In genomic region chr6:100287334-100288015, GRCm38 (mm10) we compare ENCODE assay signal across 8 mouse cellular contexts. TPM values are rescaled to one million over a fixed set of nuclear protein-coding genes. Genes with fewer than 3 reads are reported as not detected.
DNase-seq lines count a peak whose midpoint lies in the region; ATAC-seq and TF ChIP-seq lines count a peak whose summit lies in the region.

Gene Rybp (minus strand): TSS chr6:100287485.

- no peaks in the 10 kb centered on the region for H3K9me3 ChIP-seq in lung, embryonic 14.5 days (ENCODE audit: low read depth, low read length)

- DNase-seq in MN1 (ENCODE audit: low spot score) = peak; percentile 95
- DNase-seq in cerebellum, adult 8-10 months = peak; percentile 92
- peak; percentile 87 for DNase-seq in forelimb bud, embryonic 11.5 days (ENCODE audit: low read depth, low spot score)
- DNase-seq in heart, postnatal 4 days = peak; percentile 96
- DNase-seq in layer of hippocampus, adult 8-10 months (ENCODE audit: low spot score in 2 of 2) = peak; percentile 84 to 91
- DNase-seq in lung, embryonic 14.5 days = peak; percentile 96
- peak; percentile 94 for DNase-seq in testis, postnatal 14 days (ENCODE audit: low spot score)

- no peaks in the 10 kb centered on the region for H3K36me3 ChIP-seq in lung, embryonic 14.5 days (ENCODE audit: insufficient read depth)

- H3K4me3 ChIP-seq in lung, embryonic 14.5 days (ENCODE audit: low read depth, low read length) = peak within 1 kb of the TSS; percentile 75

- peak within 1 kb of the TSS; percentile 96 for H3K27ac ChIP-seq in lung, embryonic 14.5 days (ENCODE audit: low read depth)

- under 1% methylated on average over 55 of the region's 112 CpGs for WGBS in lung, embryonic 14.5 days

- no peak for TF ChIP-seq CTCF in lung, embryonic 14.5 days (IDR thresholded peaks at IDR 0.05; ENCODE audit: low read depth)

- no peaks in the 10 kb centered on the region for H3K27me3 ChIP-seq in lung, embryonic 14.5 days (ENCODE audit: insufficient read depth, low read length)

- peak; percentile 96 for ATAC-seq in lung, embryonic 14.5 days (ENCODE audit: insufficient read depth)
- ATAC-seq in neutrophil, adult 5-6 weeks (ENCODE audit: extremely low read depth, insufficient number of reproducible peaks, low FRiP score, poor library complexity, severe bottlenecking) = peak; percentile 86

- H3K9ac ChIP-seq in lung, embryonic 14.5 days = peak within 1 kb of the TSS; percentile 90

- peak within 1 kb of the TSS; percentile 95 for H3K4me2 ChIP-seq in lung, embryonic 14.5 days

- peaks cover 16% of the 10 kb centered on the region for H3K4me1 ChIP-seq in lung, embryonic 14.5 days (ENCODE audit: insufficient read depth)

RNA-seq across cellular contexts. Expression of gene Rybp, which starts in this region (rescaled TPM):
- 10 to 100 TPM; 23.9 to 28.1 TPM for total RNA-seq in heart, postnatal 4 days (2021)
- 10 to 100 TPM; 45.7 to 51.8 (median 48.0) TPM for total RNA-seq in layer of hippocampus, adult 8-10 months (2022)
- 13.7 and 15.5 TPM in 2 replicates for polyA plus RNA-seq in lung, embryonic 14.5 days (2014; fragmentation: Nextera tagmentation; extraction: Ambion mirVana)
- 46.5 and 71.1 TPM in 2 replicates for total RNA-seq in neutrophil, adult 5-6 weeks (2017)

Comparison
In these comparisons a context has a peak if more than half of its experiments do, and no peak if none do; other contexts are left out.
1. Peak in every context shown above with its lines: DNase-seq, ATAC-seq, H3K4me3 ChIP-seq and H3K27ac ChIP-seq.